10 mouse cellular contexts compared by ENCODE assay signal in the genomic region with DNA sequence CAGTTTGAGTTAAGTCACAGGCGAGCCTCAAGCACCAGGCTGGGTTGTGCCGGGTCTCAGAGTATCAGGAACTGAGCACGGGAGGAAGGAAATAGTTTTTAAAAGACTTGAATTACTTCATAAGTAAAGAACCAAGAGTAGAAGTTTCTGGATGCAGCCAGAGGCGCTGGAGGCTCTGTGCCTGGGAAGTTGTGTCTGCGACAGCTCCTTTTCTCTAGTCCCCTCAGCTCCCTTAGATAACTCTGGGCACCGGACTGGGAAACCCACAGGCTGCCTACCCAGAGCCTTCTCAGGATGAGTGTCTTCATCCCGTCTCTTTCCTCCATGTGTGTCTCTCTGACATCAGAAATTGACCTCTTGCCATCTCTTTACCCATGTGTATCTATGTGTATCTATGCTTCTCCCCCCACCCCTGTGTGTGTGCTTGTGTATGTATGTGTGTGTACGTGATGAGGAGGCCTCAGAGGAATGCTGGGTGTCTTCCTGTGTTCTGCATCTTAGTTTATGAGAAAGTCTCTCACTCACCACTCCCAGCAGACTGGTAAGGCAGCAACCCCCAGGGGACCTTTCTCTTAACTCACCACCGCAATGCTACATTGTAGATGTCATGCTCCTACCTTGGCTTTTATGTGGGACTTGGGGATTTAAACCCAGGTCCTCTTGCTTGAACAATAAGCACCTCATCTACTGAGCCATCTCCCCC. TPM values are rescaled to one million over a fixed set of nuclear protein-coding genes. Genes with fewer than 3 reads are reported as not detected.
A peak's percentile ranks its signal among the peaks of the same experiment; 100 is the strongest.
DNase-seq lines count a peak whose midpoint lies in the region; ATAC-seq and TF ChIP-seq lines count a peak whose summit lies in the region.
"Had no signal": no experiment of that assay in that cellular context is flagged by ENCODE, and none has a peak within 500 bp of the region (broad histone marks: within the 10 kb centered on the region; RNA-seq: fewer than 3 reads in every experiment).

No protein-coding gene starts in this region.

- TF ChIP-seq EP300 in liver, postnatal 0 days (IDR thresholded peaks at IDR 0.05; ENCODE audit: low read depth) = no peak

- no peaks in the 10 kb centered on the region for H3K27me3 ChIP-seq in forebrain, embryonic 12.5 days
- no peaks in the 10 kb centered on the region for H3K27me3 ChIP-seq in forebrain, embryonic 13.5 days
- no peaks in the 10 kb centered on the region for H3K27me3 ChIP-seq in liver, adult 2 months (ENCODE audit: control insufficient read depth, insufficient read depth, low read length)
- no peaks in the 10 kb centered on the region for H3K27me3 ChIP-seq in embryonic facial prominence, embryonic 13.5 days
- H3K27me3 ChIP-seq in liver, postnatal 0 days (ENCODE audit: insufficient read depth, low read length) = no peaks in the 10 kb centered on the region

- peak overlapping the region; percentile 31; the same call in 1 of the 2 replicates for H3K27ac ChIP-seq in forebrain, embryonic 12.5 days
- no peak overlapping the region for H3K27ac ChIP-seq in forebrain, embryonic 13.5 days
- peak overlapping the region; percentile 57 for H3K27ac ChIP-seq in liver, adult 2 months (replicated peaks; ENCODE audit: insufficient read depth, low read depth, low read length)
- peak overlapping the region; percentile 34; the same call in 1 of the 2 replicates for H3K27ac ChIP-seq in embryonic facial prominence, embryonic 13.5 days
- peak overlapping the region; percentile 85 for H3K27ac ChIP-seq in liver, postnatal 0 days (ENCODE audit: low read depth)

- no peak for TF ChIP-seq CTCF in liver, adult 2 months (IDR thresholded peaks at IDR 0.05; ENCODE audit: low read depth, low read length)
- TF ChIP-seq CTCF in liver, postnatal 0 days (IDR thresholded peaks at IDR 0.05; ENCODE audit: low read depth) = no peak

- no peak overlapping the region for H3K9ac ChIP-seq in forebrain, embryonic 12.5 days
- H3K9ac ChIP-seq in forebrain, embryonic 13.5 days = no peak overlapping the region
- H3K9ac ChIP-seq in liver, adult 2 months (ENCODE audit: low read depth, low read length) = no peak overlapping the region
- no peak overlapping the region for H3K9ac ChIP-seq in embryonic facial prominence, embryonic 13.5 days
- no peak overlapping the region; the same call in 1 of the 2 replicates for H3K9ac ChIP-seq in liver, postnatal 0 days (replicated peaks)

- H3K4me1 ChIP-seq in forebrain, embryonic 12.5 days = peaks cover 38% of the 10 kb centered on the region
- H3K4me1 ChIP-seq in forebrain, embryonic 13.5 days = peaks cover 32% of the 10 kb centered on the region
- peaks cover 44% of the 10 kb centered on the region for H3K4me1 ChIP-seq in liver, adult 2 months (ENCODE audit: control insufficient read depth, insufficient read depth, low read length)
- peaks cover 62% of the 10 kb centered on the region for H3K4me1 ChIP-seq in embryonic facial prominence, embryonic 13.5 days
- H3K4me1 ChIP-seq in liver, postnatal 0 days (ENCODE audit: insufficient read depth) = peaks cover 92% of the 10 kb centered on the region

- no peak overlapping the region for H3K4me3 ChIP-seq in forebrain, embryonic 12.5 days (replicated peaks)
- H3K4me3 ChIP-seq in forebrain, embryonic 13.5 days = no peak overlapping the region
- H3K4me3 ChIP-seq in liver, adult 2 months (ENCODE audit: insufficient read depth, low read depth, low read length) = no peak overlapping the region
- no peak overlapping the region for H3K4me3 ChIP-seq in embryonic facial prominence, embryonic 13.5 days
- H3K4me3 ChIP-seq in liver, postnatal 0 days (ENCODE audit: low read depth, low read length) = no peak overlapping the region
- H3K4me3 ChIP-seq: myocyte had no signal

- no peak for ATAC-seq in forebrain, embryonic 12.5 days (ENCODE audit: low FRiP score)
- no peak for ATAC-seq in forebrain, embryonic 13.5 days
- no peak for ATAC-seq in embryonic facial prominence, embryonic 13.5 days (ENCODE audit: insufficient number of reproducible peaks, insufficient read depth, low FRiP score, low TSS enrichment, low read depth)
- ATAC-seq in liver, postnatal 0 days = no peak
- ATAC-seq: hindbrain, embryonic 16.5 days had no signal

- H3K36me3 ChIP-seq in forebrain, embryonic 12.5 days (replicated peaks) = no peaks in the 10 kb centered on the region
- H3K36me3 ChIP-seq in forebrain, embryonic 13.5 days (ENCODE audit: poor library complexity, severe bottlenecking) = no peaks in the 10 kb centered on the region
- no peaks in the 10 kb centered on the region for H3K36me3 ChIP-seq in liver, adult 2 months (ENCODE audit: control insufficient read depth, insufficient read depth, low read length)
- no peaks in the 10 kb centered on the region; the same call in 1 of the 2 replicates for H3K36me3 ChIP-seq in embryonic facial prominence, embryonic 13.5 days
- peaks cover 3% of the 10 kb centered on the region; the same call in 1 of the 2 replicates for H3K36me3 ChIP-seq in liver, postnatal 0 days (replicated peaks; ENCODE audit: insufficient read depth, low read length)

- whole genome bisulfite sequencing in forebrain, embryonic 12.5 days = 73% methylated on average over 9 of the region's 9 CpGs
- WGBS in forebrain, embryonic 13.5 days = 85% methylated on average over 9 of the region's 9 CpGs
- 59% methylated on average over 9 of the region's 9 CpGs for WGBS in liver, adult 2 months
- 69% methylated on average over 9 of the region's 9 CpGs for WGBS in embryonic facial prominence, embryonic 13.5 days
- WGBS in liver, postnatal 0 days (ENCODE audit: insufficient replicate concordance) = 23% methylated on average over 9 of the region's 9 CpGs

- peaks cover 47% of the 10 kb centered on the region; the same call in 1 of the 2 replicates for H3K79me2 ChIP-seq in liver, adult 2 months (ENCODE audit: control insufficient read depth, insufficient read depth, low read length)

- no peak overlapping the region for H3K4me2 ChIP-seq in forebrain, embryonic 12.5 days
- H3K4me2 ChIP-seq in forebrain, embryonic 13.5 days = no peak overlapping the region
- H3K4me2 ChIP-seq in embryonic facial prominence, embryonic 13.5 days = no peak overlapping the region
- peak overlapping the region; percentile 46 for H3K4me2 ChIP-seq in liver, postnatal 0 days (ENCODE audit: low read depth, low read length)

- no peak for TF ChIP-seq POLR2A in liver, adult 2 months (IDR thresholded peaks at IDR 0.05; ENCODE audit: extremely low read depth, insufficient read depth, low read length)

- DNase-seq in liver, adult 2 months (ENCODE audit: extremely low read depth, low read depth, low spot score) = no peak
- no peak for DNase-seq in liver
- DNase-seq in liver, postnatal 0 days = no peak
- no peak for DNase-seq in thymus, adult 18-20 months
- DNase-seq in adrenal gland, postnatal 25 days = no peak

- no peaks in the 10 kb centered on the region for H3K9me3 ChIP-seq in forebrain, embryonic 12.5 days
- no peaks in the 10 kb centered on the region for H3K9me3 ChIP-seq in forebrain, embryonic 13.5 days (replicated peaks)
- H3K9me3 ChIP-seq in embryonic facial prominence, embryonic 13.5 days = no peaks in the 10 kb centered on the region
- no peaks in the 10 kb centered on the region for H3K9me3 ChIP-seq in liver, postnatal 0 days (ENCODE audit: low read length)

RNA-seq across cellular contexts. Expression of gene Tpst2, which starts 6.4 kb away (rescaled TPM):
- 27.1 and 28.6 TPM in 2 replicates for polyA plus RNA-seq in forebrain, embryonic 12.5 days (2016; fragmentation: Nextera tagmentation; extraction: Ambion mirVana)
- polyA plus RNA-seq in forebrain, embryonic 13.5 days (2015; fragmentation: Nextera tagmentation; extraction: Ambion mirVana) = 28.4 and 29.8 TPM in 2 replicates
- total RNA-seq in liver, adult 2 months (2014; rRNA removed) = 27.7 and 38.9 TPM in 2 replicates
- polyA plus RNA-seq in liver, adult 2 months (2012; rRNA removed) = 30.2 and 35.7 TPM in 2 replicates
- polyA plus RNA-seq in embryonic facial prominence, embryonic 13.5 days (2015; fragmentation: Nextera tagmentation; extraction: Ambion mirVana) = 38.7 and 42.8 TPM in 2 replicates
- 34.5 and 36.2 TPM in 2 replicates for polyA plus RNA-seq in liver, postnatal 0 days (2015; fragmentation: Nextera tagmentation; extraction: Ambion mirVana)
- total RNA-seq in adrenal gland, postnatal 25 days (2021) = 144 and 210 TPM in 2 replicates

RNA-seq across cellular contexts. Expression of gene Crybb1, which starts 27.3 kb away (rescaled TPM):
- polyA plus RNA-seq in forebrain, embryonic 12.5 days (2016; fragmentation: Nextera tagmentation; extraction: Ambion mirVana) = 1.2 and 1.3 TPM in 2 replicates
- 2.1 TPM in 2 replicates for polyA plus RNA-seq in forebrain, embryonic 13.5 days (2015; fragmentation: Nextera tagmentation; extraction: Ambion mirVana)
- not detected in 2 replicates for total RNA-seq in liver, adult 2 months (2014; rRNA removed)
- not detected in 2 replicates for polyA plus RNA-seq in liver, adult 2 months (2012; rRNA removed)
- polyA plus RNA-seq in embryonic facial prominence, embryonic 13.5 days (2015; fragmentation: Nextera tagmentation; extraction: Ambion mirVana) = 1.0 and 1.3 TPM in 2 replicates
- polyA plus RNA-seq in liver, postnatal 0 days (2015; fragmentation: Nextera tagmentation; extraction: Ambion mirVana) = 0.33 TPM in 1 of 2 replicates, not detected in the other
- total RNA-seq in adrenal gland, postnatal 25 days (2021) = 1.1 and 2.7 TPM in 2 replicates

RNA-seq across cellular contexts. Expression of gene Cryba4, which starts 30.6 kb away (rescaled TPM):
- polyA plus RNA-seq in forebrain, embryonic 12.5 days (2016; fragmentation: Nextera tagmentation; extraction: Ambion mirVana) = 1.2 and 1.4 TPM in 2 replicates
- 0.42 and 1.6 TPM in 2 replicates for polyA plus RNA-seq in forebrain, embryonic 13.5 days (2015; fragmentation: Nextera tagmentation; extraction: Ambion mirVana)
- 0.27 and 0.37 TPM in 2 replicates for total RNA-seq in liver, adult 2 months (2014; rRNA removed)
- 0.17 and 0.52 TPM in 2 replicates for polyA plus RNA-seq in liver, adult 2 months (2012; rRNA removed)
- 1.0 and 1.9 TPM in 2 replicates for polyA plus RNA-seq in embryonic facial prominence, embryonic 13.5 days (2015; fragmentation: Nextera tagmentation; extraction: Ambion mirVana)
- polyA plus RNA-seq in liver, postnatal 0 days (2015; fragmentation: Nextera tagmentation; extraction: Ambion mirVana) = 0.59 and 0.86 TPM in 2 replicates
- total RNA-seq in adrenal gland, postnatal 25 days (2021) = 14.8 and 16.5 TPM in 2 replicates

RNA-seq across cellular contexts. Expression of gene Tfip11, which starts 43.2 kb away (rescaled TPM):
- 38.1 and 39.5 TPM in 2 replicates for polyA plus RNA-seq in forebrain, embryonic 12.5 days (2016; fragmentation: Nextera tagmentation; extraction: Ambion mirVana)
- 29.9 and 35.7 TPM in 2 replicates for polyA plus RNA-seq in forebrain, embryonic 13.5 days (2015; fragmentation: Nextera tagmentation; extraction: Ambion mirVana)
- 7.7 and 9.7 TPM in 2 replicates for total RNA-seq in liver, adult 2 months (2014; rRNA removed)
- 18.6 and 19.1 TPM in 2 replicates for polyA plus RNA-seq in liver, adult 2 months (2012; rRNA removed)
- polyA plus RNA-seq in embryonic facial prominence, embryonic 13.5 days (2015; fragmentation: Nextera tagmentation; extraction: Ambion mirVana) = 31.8 and 32.8 TPM in 2 replicates
- 6.7 and 8.0 TPM in 2 replicates for polyA plus RNA-seq in liver, postnatal 0 days (2015; fragmentation: Nextera tagmentation; extraction: Ambion mirVana)
- 33.3 and 38.6 TPM in 2 replicates for total RNA-seq in adrenal gland, postnatal 25 days (2021)

RNA-seq across cellular contexts. Expression of gene Srrd, which starts 59.9 kb away (rescaled TPM):
- polyA plus RNA-seq in forebrain, embryonic 12.5 days (2016; fragmentation: Nextera tagmentation; extraction: Ambion mirVana) = 47.3 and 50.0 TPM in 2 replicates
- 47.3 and 57.6 TPM in 2 replicates for polyA plus RNA-seq in forebrain, embryonic 13.5 days (2015; fragmentation: Nextera tagmentation; extraction: Ambion mirVana)
- 12.3 and 19.3 TPM in 2 replicates for total RNA-seq in liver, adult 2 months (2014; rRNA removed)
- 26.3 and 30.0 TPM in 2 replicates for polyA plus RNA-seq in liver, adult 2 months (2012; rRNA removed)
- 42.1 and 54.9 TPM in 2 replicates for polyA plus RNA-seq in embryonic facial prominence, embryonic 13.5 days (2015; fragmentation: Nextera tagmentation; extraction: Ambion mirVana)
- polyA plus RNA-seq in liver, postnatal 0 days (2015; fragmentation: Nextera tagmentation; extraction: Ambion mirVana) = 9.4 and 10.6 TPM in 2 replicates
- 22.4 and 29.1 TPM in 2 replicates for total RNA-seq in adrenal gland, postnatal 25 days (2021)
